Mouse (Mus musculus) heart, adult 2 months (tissue): ENCODE results near the gene Fance.

Experiments used
- CTCF ChIP-seq: fragments of 200-600 bp; IDR thresholded peaks from 2 replicates; pipeline ENCODE4 v1.8.1; 2022; ENCODE audit warnings: antibody characterized with exemption, mild to moderate bottlenecking, moderate library complexity
- POLR2A ChIP-seq: fragments of 200-500 bp; IDR thresholded peaks from 2 replicates; pipeline ENCODE4 v1.6.1; 2011; ENCODE audit warnings: mild to moderate bottlenecking, low read depth, low read length, control low read depth; ENCODE audit not compliant: insufficient read depth

GRCm38 (mm10) chr17:28272281-28272680 lies 41.0 kb upstream of the Fance start:
- no peak for TF ChIP-seq CTCF
- no peak for TF ChIP-seq POLR2A
